Mouse (Mus musculus): ENCODE measurements around the gene 1700088E04Rik.

DNA sequence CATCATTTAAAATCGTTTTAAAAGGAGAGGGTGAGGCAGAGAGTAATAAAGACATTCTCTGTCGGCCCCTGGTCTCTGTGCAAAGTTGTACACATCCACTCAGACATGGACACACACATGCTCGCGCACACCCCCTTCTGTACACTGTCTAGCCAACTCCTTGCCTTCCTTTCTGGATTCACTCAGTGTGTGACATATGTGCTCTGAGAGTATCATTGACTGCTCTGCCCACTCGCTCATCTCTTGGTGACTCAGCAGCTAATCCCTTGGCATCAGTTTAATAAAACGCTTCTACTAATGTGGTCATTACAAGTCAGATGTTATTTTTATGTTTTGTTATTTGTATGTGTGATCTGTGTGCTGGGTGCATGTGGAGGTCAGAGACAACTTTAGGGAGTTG lies 48.8 kb downstream of the 1700088E04Rik start:
- TF ChIP-seq CTCF (IDR thresholded peaks at IDR 0.05) = no peak
- no peak for TF ChIP-seq POLR2A (IDR thresholded peaks at IDR 0.05; ENCODE audit: insufficient read depth, low read depth, low read length)
